Mouse (Mus musculus) thymus, postnatal 25 days (tissue): ENCODE results near the gene Cyth4.

Source experiments
- DNase-seq: peaks from one replicate; pipeline ENCODE4 v3.0.0; 2022

Gene Cyth4

DNA sequence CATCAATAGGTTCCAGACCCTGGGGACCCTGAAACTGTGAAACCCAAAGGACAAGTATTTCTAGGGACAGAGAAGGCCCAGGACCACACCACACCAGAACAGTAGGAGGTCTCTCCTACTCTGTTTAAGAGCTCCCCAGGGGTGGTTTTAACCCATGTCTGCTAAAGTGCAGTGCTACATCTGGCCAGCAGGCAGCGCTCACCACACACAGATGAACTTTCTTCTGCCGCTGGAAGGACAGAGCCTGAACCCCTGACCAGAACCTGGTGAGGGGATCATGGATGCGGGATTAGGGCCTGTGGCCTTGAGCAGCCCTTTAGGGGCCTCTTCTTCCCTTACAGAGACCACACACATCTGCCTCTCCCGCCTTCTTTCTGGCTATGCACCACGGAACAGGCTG lies 26.6 kb downstream of the Cyth4 start:
- DNase-seq: peak; percentile 83

GRCm38 (mm10) chr15:78624431-78624950 lies 27.6 kb downstream of the Cyth4 start:
- DNase-seq: no peak

- no peak for DNase-seq
These were observed 28.1 kb downstream of the Cyth4 start for GRCm38 (mm10) chr15:78624961-78625360.

GRCm38 (mm10) chr15:78626285-78626684 lies 29.4 kb downstream of the Cyth4 start:
- no peak for DNase-seq

- no peak for DNase-seq
These were observed 35.5 kb downstream of the Cyth4 start for GRCm38 (mm10) chr15:78632387-78632786.

DNA sequence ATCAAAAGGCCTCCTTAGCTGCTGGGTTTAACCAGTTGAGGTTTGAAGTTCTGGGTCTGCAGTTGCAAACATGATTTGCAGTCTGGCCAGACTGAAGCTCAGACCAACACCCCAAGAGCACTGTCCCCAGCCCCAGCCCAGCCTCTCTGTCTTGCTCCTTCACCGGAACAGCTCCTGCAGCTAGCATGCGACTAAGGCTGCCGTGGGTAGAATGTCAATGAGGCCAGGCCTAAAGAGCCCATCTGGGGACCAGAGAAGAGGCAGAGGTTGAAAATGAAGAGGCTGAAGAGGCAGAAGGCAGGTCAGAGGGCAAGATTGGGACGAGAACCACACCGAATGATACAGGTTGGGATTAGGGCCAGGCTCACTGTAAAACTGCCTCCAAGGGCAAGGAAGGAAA lies 36.6 kb downstream of the Cyth4 start:
- no peak for DNase-seq

DNA sequence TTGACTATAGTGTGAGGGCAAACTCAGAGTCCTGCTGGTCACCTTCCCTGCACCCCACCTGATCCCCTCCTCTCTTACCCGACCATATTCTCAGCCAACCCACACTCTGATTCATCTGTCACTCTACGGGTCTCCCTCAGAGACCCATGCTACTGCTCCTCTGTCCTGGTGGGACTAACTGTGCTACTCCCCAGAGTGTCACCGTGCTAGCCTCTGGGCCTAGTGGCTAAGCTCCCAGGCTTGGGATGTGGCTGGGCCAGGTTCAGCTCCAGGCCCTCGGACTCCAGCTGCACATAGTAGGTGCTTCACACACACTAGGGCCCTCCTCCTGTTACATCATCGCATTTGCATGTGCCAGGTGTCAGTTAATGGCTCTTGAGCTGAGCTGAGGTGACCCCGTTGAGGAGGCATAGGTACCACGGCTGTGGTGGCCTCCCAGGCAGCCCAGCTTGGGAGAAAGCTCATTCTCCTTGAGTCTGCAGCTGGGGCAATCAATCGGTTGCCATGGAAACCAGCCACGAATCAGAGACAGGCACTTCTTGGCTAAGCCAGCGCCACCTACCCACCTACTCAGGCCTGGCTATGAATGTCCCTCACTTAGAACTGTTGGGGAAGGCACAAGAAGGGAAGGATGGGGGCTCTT lies 37.4 kb downstream of the Cyth4 start:
- DNase-seq: no peak

DNA sequence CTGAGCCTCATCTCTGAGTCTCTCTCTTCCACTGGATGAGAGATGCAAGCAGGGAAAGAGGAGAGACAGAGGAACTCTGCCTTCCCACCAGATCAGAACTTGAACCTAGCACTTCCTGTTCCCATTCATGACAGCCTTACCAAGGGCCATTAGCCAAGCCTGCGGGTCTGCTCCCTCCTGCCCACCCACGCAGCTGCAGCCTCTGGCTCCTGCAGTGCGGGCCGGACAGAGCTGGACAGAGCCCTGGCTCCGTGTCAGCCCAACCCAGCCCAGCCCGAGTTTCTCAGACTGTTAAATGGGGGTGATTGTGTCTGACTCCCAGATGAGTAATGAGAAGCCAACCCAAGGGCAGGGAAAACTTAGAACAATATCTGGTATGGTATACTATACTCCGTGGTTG lies 38.4 kb downstream of the Cyth4 start:
- DNase-seq: no peak

GRCm38 (mm10) chr15:78643633-78644032 lies 46.8 kb downstream of the Cyth4 start:
- no peak for DNase-seq

GRCm38 (mm10) chr15:78644606-78645005 lies 47.8 kb downstream of the Cyth4 start:
- no peak for DNase-seq

DNA sequence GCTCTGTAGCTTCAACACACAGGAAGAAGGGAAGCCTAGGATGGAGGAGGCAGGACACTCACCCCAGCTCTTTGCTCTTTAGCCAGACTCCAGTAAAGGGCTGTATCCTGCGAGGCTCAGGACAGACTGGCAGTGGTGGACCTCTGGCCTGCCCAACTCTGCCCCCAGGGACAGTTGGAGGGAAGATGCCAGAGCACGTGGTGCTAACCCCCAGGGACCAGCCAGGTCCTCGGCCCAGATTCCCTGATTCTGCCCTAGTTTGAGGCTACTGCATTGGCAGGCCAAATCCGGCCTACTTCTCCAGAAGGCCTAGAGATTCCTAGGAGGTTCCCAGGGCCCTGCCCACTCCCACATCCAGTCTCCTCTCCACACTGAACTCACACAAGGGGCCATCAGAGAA lies 50.9 kb downstream of the Cyth4 start:
- no peak for DNase-seq

GRCm38 (mm10) chr15:78651169-78651568 lies 54.3 kb downstream of the Cyth4 start:
- DNase-seq: no peak

GRCm38 (mm10) chr15:78664268-78664667 lies 67.4 kb downstream of the Cyth4 start:
- DNase-seq: no peak

DNA sequence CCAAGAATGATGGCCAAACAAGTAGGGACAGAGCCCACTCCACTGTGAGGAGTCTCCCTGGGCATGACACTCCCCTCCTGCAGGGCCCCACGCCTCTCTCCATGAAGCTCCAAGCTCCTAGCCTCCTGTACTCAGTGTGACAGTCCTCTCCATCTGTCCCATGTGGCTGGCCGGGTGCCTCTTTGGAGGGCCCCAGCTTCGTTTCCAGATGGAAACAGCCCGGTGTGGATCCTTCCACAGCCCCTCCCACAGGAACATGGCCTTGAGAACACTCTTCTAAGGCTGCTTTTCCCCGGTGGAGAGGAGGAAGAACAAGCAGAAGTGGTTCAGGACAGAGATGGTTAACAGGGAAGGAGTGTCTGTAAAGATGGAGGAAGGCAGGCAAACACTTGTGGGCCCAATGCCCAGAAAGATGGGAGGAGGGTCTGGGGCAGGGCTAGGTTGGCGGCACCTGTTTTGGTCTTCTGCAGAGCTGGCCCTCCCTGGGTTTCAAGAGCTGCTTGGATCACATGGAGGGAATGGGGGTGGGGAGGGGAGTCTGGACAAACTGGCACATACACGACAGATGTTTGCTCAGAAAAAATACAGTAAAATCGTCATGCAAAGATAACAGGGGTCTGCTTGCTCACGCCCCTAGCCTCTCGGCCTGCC lies 72.5 kb downstream of the Cyth4 start:
- no peak for DNase-seq

GRCm38 (mm10) chr15:78670341-78670740 lies 73.5 kb downstream of the Cyth4 start:
- no peak for DNase-seq
